Mouse (Mus musculus): ENCODE data around the gene Lpcat3. TPM values are rescaled to one million over a fixed set of nuclear protein-coding genes. Genes with fewer than 3 reads are reported as not detected.

Lpcat3 gene
- polyA plus RNA-seq, 1 experiment from 2014 or later = 46.1 TPM

- peaks cover 13% of the 10 kb centered on the region for H3K4me1 ChIP-seq
- no peaks in the 10 kb centered on the region for H3K9me3 ChIP-seq
- H3K9ac ChIP-seq = no peak overlapping the region
- H3K4me2 ChIP-seq = no peak overlapping the region
- no peak overlapping the region for H3K4me3 ChIP-seq
- H3K27me3 ChIP-seq = no peaks in the 10 kb centered on the region
- WGBS = 89% methylated on average over 7 of the region's 7 CpGs
- H3K27ac ChIP-seq = no peak overlapping the region
- peaks cover 37% of the 10 kb centered on the region for H3K36me3 ChIP-seq
- no peak for ATAC-seq (ENCODE audit: insufficient number of reproducible peaks, low FRiP score, low TSS enrichment, low read depth)
These were observed 33.8 kb downstream of the Lpcat3 start for GRCm38 (mm10) chr6:124696441-124697150.

GRCm38 (mm10) chr6:124698751-124699150 lies 35.9 kb downstream of the Lpcat3 start:
- no peak overlapping the region for H3K27ac ChIP-seq
- peaks cover 13% of the 10 kb centered on the region for H3K4me1 ChIP-seq
- H3K4me3 ChIP-seq = no peak overlapping the region
- 84% methylated on average over 6 of the region's 6 CpGs for WGBS
- H3K9me3 ChIP-seq = no peaks in the 10 kb centered on the region
- peaks cover 57% of the 10 kb centered on the region for H3K36me3 ChIP-seq
- H3K4me2 ChIP-seq = no peak overlapping the region
- no peak for ATAC-seq (ENCODE audit: insufficient number of reproducible peaks, low FRiP score, low TSS enrichment, low read depth)
- H3K27me3 ChIP-seq = no peaks in the 10 kb centered on the region
- H3K9ac ChIP-seq = no peak overlapping the region

DNA sequence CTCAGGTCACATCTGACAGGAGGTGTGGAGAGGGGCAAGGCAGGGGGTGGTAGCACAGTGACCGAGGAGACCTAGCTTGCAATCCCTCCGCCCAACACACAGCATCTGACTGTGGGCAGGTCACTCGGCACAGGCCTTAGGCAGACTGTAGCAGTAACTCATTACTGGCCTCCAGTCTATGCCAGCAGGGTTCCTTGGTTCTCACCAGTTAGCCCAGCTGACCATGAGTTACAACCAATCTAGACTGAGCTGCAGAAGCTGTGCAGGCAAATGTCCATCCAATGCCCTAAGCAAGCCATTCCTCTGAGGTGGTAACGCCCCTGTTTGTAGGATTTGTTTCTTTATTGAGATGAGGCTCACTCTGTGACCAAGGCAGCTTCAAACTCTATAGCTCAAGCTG lies 36.5 kb downstream of the Lpcat3 start:
- Histone ChIP-seq H3K4me1 (peaks cover 8% of the 10 kb centered on the region), H3K36me3 (peaks cover 63% of the 10 kb centered on the region), H3K27ac (no peak overlapping the region), H3K9me3 (no peaks in the 10 kb centered on the region), H3K9ac (no peak overlapping the region), H3K4me2 (no peak overlapping the region), H3K4me3 (no peak overlapping the region), H3K27me3 (no peaks in the 10 kb centered on the region)
- WGBS = 84% methylated on average over 4 of the region's 4 CpGs
- no peak for ATAC-seq (ENCODE audit: insufficient number of reproducible peaks, low FRiP score, low TSS enrichment, low read depth)

DNA sequence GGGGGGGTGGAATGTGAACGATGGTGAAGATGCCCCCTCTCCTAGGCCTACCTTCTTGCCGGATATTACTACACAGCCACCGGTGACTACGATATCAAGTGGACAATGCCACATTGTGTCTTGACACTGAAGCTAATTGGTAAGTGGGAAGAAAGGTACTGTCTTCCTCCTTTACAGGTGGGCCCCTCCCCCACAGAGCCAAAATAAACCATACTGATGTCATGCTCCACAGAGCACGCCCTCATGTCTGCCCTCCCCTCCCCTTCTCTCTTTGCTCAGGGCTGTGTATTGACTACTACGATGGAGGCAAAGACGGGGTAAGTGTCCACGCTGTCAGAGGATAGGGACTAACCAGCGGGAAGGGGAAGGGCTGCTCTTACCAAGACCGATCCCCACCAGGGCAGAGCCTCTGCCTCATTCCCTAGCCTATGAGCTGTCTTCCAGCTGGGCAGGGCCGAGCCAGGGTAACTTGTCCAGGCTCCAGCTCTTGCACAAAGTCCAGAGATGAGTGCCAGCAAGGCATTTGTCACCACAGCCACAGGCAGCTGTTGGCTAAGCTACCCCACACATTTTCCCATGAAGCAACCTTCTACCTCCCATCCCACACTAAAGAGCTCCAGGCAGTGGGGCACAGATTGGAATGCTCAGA lies 37.3 kb downstream of the Lpcat3 start:
- Histone ChIP-seq H3K36me3 (peaks cover 71% of the 10 kb centered on the region), H3K4me3 (no peak overlapping the region), H3K4me2 (no peak overlapping the region), H3K4me1 (0 out of 2 replicates have a peak, but pooled peaks cover 3% of the 10 kb centered on the region), H3K27me3 (no peaks in the 10 kb centered on the region), H3K9me3 (no peaks in the 10 kb centered on the region), H3K27ac (no peak overlapping the region), H3K9ac (no peak overlapping the region)
- WGBS = 84% methylated on average over 11 of the region's 11 CpGs
- ATAC-seq (ENCODE audit: insufficient number of reproducible peaks, low FRiP score, low TSS enrichment, low read depth) = peak; percentile 66; the same call in 1 of the 2 replicates

DNA sequence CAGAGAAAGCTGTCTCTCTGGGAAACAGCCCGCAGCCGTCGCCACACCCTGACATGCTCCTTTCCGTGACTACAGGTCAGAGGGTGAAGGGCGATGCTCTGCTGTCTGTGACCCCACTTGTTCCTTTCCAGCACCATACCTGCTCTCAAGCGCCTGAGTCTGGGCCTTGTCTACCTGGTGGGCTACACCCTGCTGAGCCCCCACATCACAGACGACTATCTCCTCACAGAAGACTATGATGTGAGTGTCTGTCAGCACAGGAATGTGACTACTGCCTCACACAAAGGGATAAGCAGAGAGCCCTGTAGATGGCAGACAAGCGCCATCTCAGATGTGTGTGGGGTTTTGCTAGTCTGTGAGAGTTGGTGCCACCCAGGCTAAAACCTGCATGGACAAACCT lies 38.5 kb downstream of the Lpcat3 start:
- WGBS = 82% methylated on average over 8 of the region's 8 CpGs
- Histone ChIP-seq H3K4me1 (0 out of 2 replicates have a peak, but pooled peaks cover 3% of the 10 kb centered on the region), H3K36me3 (peaks cover 83% of the 10 kb centered on the region), H3K27me3 (no peaks in the 10 kb centered on the region), H3K4me3 (no peak overlapping the region), H3K9ac (no peak overlapping the region), H3K9me3 (no peaks in the 10 kb centered on the region), H3K4me2 (no peak overlapping the region), H3K27ac (no peak overlapping the region)
- ATAC-seq (ENCODE audit: insufficient number of reproducible peaks, low FRiP score, low TSS enrichment, low read depth) = no peak

- Histone ChIP-seq H3K9me3 (no peaks in the 10 kb centered on the region), H3K4me1 (0 out of 2 replicates have a peak, but pooled peaks cover 3% of the 10 kb centered on the region), H3K4me2 (no peak overlapping the region), H3K36me3 (peaks cover 89% of the 10 kb centered on the region), H3K4me3 (no peak overlapping the region), H3K9ac (no peak overlapping the region), H3K27ac (no peak overlapping the region), H3K27me3 (no peaks in the 10 kb centered on the region)
- ATAC-seq (ENCODE audit: insufficient number of reproducible peaks, low FRiP score, low TSS enrichment, low read depth) = no peak
- WGBS = 87% methylated on average over 17 of the region's 17 CpGs
These were observed 39.4 kb downstream of the Lpcat3 start for GRCm38 (mm10) chr6:124702102-124702783.

- H3K4me2 ChIP-seq = no peak overlapping the region
- H3K9ac ChIP-seq = no peak overlapping the region
- H3K4me1 ChIP-seq = 0 out of 2 replicates have a peak, but pooled peaks cover 3% of the 10 kb centered on the region
- no peak overlapping the region for H3K4me3 ChIP-seq
- H3K27me3 ChIP-seq = no peaks in the 10 kb centered on the region
- no peak overlapping the region for H3K27ac ChIP-seq
- H3K9me3 ChIP-seq = no peaks in the 10 kb centered on the region
- WGBS = 51% methylated on average over 3 of the region's 3 CpGs
- 0 out of 2 replicates have a peak, but pooled peaks have one; percentile 46 for ATAC-seq (ENCODE audit: insufficient number of reproducible peaks, low FRiP score, low TSS enrichment, low read depth)
- H3K36me3 ChIP-seq = peaks cover 93% of the 10 kb centered on the region
These were observed 39.9 kb downstream of the Lpcat3 start for GRCm38 (mm10) chr6:124702784-124703103.

- H3K27ac ChIP-seq = no peak overlapping the region
- ATAC-seq (ENCODE audit: insufficient number of reproducible peaks, low FRiP score, low TSS enrichment, low read depth) = no peak
- H3K36me3 ChIP-seq = peaks cover 92% of the 10 kb centered on the region
- no peaks in the 10 kb centered on the region for H3K9me3 ChIP-seq
- H3K4me1 ChIP-seq = 0 out of 2 replicates have a peak, but pooled peaks cover 3% of the 10 kb centered on the region
- H3K4me3 ChIP-seq = no peak overlapping the region
- no peaks in the 10 kb centered on the region for H3K27me3 ChIP-seq
- H3K4me2 ChIP-seq = no peak overlapping the region
- WGBS = 76% methylated on average over 7 of the region's 7 CpGs
- no peak overlapping the region for H3K9ac ChIP-seq
These were observed 41.0 kb downstream of the Lpcat3 start for GRCm38 (mm10) chr6:124703789-124704188.

DNA sequence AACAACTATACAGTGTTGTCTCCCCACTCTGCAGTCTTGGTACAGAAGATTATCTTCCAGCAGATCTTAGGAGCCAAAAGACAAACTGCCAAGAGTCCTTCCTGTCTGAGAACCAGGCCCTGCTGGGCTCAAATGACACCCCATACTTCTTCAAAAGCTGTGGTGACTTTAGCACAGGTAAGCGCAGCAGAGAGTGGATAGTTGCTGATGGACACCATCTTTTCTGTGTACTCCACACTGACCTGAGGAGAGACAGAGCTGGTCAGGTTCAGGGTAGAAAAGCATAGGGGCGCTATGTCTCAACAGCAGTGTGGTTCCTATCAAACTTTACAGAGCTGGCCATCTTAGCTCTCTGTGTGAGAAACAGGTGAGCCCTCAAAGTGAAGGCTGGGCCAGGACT lies 41.6 kb downstream of the Lpcat3 start:
- 94% methylated on average over 2 of the region's 2 CpGs for WGBS
- no peak overlapping the region for H3K4me2 ChIP-seq
- peaks cover 5% of the 10 kb centered on the region; the same call in 1 of the 2 replicates for H3K4me1 ChIP-seq
- no peak overlapping the region for H3K4me3 ChIP-seq
- no peaks in the 10 kb centered on the region for H3K27me3 ChIP-seq
- H3K36me3 ChIP-seq = peaks cover 86% of the 10 kb centered on the region
- H3K27ac ChIP-seq = no peak overlapping the region
- ATAC-seq (ENCODE audit: insufficient number of reproducible peaks, low FRiP score, low TSS enrichment, low read depth) = no peak
- no peak overlapping the region for H3K9ac ChIP-seq
- H3K9me3 ChIP-seq = no peaks in the 10 kb centered on the region

DNA sequence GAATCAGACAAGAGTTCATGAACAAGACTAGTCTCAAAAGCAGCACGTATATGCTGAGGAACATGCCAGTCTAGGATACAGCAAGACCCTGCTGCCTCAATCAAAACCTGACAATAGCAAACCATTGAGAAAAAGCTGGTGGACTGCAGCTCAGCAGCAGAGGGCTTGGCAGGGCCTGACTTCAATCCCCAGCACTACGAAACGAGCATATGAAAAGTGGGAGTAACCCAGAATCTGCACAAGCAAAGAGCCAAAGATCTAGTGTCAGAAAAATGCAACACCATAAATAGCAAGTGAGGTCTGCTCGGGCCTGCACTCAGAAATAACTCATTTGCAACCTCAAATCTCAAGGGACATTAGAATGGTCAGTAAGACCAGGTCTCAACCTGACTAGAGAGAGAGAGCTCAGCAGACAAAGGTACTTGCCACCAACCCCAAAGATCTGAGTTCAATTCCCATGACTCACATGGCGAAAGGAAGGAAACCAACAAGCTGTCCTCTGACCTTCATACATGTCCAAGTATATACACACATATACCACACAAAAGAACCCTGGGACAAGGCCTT lies 43.3 kb downstream of the Lpcat3 start:
- Histone ChIP-seq H3K9me3 (no peaks in the 10 kb centered on the region), H3K27ac (no peak overlapping the region), H3K36me3 (peaks cover 69% of the 10 kb centered on the region), H3K4me3 (no peak overlapping the region), H3K4me2 (no peak overlapping the region), H3K9ac (no peak overlapping the region), H3K4me1 (peaks cover 17% of the 10 kb centered on the region), H3K27me3 (no peaks in the 10 kb centered on the region)
- 85% methylated on average over 5 of the region's 5 CpGs for WGBS
- no peak for ATAC-seq (ENCODE audit: insufficient number of reproducible peaks, low FRiP score, low TSS enrichment, low read depth)

GRCm38 (mm10) chr6:124708289-124708889 lies 45.6 kb downstream of the Lpcat3 start:
- ATAC-seq (ENCODE audit: insufficient number of reproducible peaks, low FRiP score, low TSS enrichment, low read depth) = no peak
- WGBS = 94% methylated on average over 10 of the region's 10 CpGs
- Histone ChIP-seq H3K4me3 (no peak overlapping the region), H3K27ac (no peak overlapping the region), H3K4me1 (peaks cover 27% of the 10 kb centered on the region), H3K27me3 (no peaks in the 10 kb centered on the region), H3K4me2 (no peak overlapping the region), H3K9me3 (no peaks in the 10 kb centered on the region), H3K9ac (no peak overlapping the region), H3K36me3 (peaks cover 49% of the 10 kb centered on the region)
